Mouse (Mus musculus): ENCODE measurements around the gene Anxa3. TPM values are rescaled to one million over a fixed set of nuclear protein-coding genes. Genes with fewer than 3 reads are reported as not detected.

Anxa3 gene
- polyA plus RNA-seq, 1 experiment from 2014 or later = 26.5 TPM

Other genes with a start within 250 kb of the Anxa3 start
- 11.7 and 12.4 TPM in 2 replicates for gene Bmp2k, start 204.3 kb downstream of the Anxa3 start, polyA plus RNA-seq (2014; fragmentation: Nextera tagmentation; extraction: Ambion mirVana)

Data from hindbrain, embryonic 14.5 days (tissue).